Mouse (Mus musculus): ENCODE results near the gene Gm20518. TPM values are rescaled to one million over a fixed set of nuclear protein-coding genes. Genes with fewer than 3 reads are reported as not detected.
A peak's percentile ranks its signal among the peaks of the same experiment; 100 is the strongest.

The Gm20518 gene
- total RNA-seq (2012; rRNA removed) (0.16 and 0.35 TPM in 2 replicates), polyA plus RNA-seq (2012; ENCODE audit: insufficient read depth in 1 of 2, insufficient read length in 2 of 2, low read depth in 1 of 2, low replicate concordance in 2 of 2, missing spikeins in 1 of 2) (under 1 TPM in 1 of 2 experiments, not detected in 1; 0.53 TPM)

DNA sequence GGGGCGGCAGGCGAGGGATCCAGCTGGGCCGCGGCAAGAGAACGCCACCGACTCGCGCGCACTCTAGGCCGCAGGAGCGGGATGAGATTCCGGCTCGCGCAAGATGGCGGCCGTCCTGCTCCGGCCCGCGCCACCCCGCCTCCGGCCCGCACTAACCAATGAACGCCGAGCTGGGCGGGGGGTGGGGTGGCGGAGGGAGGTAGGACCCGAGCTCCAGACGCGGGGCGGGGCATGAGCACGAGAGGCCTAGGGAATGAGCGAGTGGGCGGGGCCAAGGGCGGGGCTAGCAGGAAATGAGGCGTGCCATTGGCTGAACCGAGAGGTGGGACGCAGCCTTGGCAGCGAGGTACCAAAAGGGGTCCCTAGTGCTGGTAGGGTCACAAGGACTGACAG lies at the start of gene Gm20518:
TSS of gene Gm20518 (minus strand) at position 105 of the 393 bp plus-strand sequence.
- H3K27me3 ChIP-seq (ENCODE audit: control insufficient read depth in 1 of 2, insufficient read depth in 2 of 2, low read length in 2 of 2), result no peaks in the 10 kb centered on the region
- H3K27ac ChIP-seq (ENCODE audit: control insufficient read depth, low read depth, low read length), result peak within 1 kb of the TSS; percentile 59
- H3K79me2 ChIP-seq (ENCODE audit: control insufficient read depth, insufficient read depth, low read length, poor library complexity), result peaks cover 21% of the 10 kb centered on the region
- TF ChIP-seq ZKSCAN1 (IDR thresholded peaks at IDR 0.05; ENCODE audit: low read depth, low read length) (no peak), CHD2 (IDR thresholded peaks at IDR 0.05; ENCODE audit: low read length) (no peak), MAZ (IDR thresholded peaks at IDR 0.05; ENCODE audit: low read depth, low read length) (no peak), SIN3A (IDR thresholded peaks at IDR 0.05; ENCODE audit: low read length) (no peak), MAFK (IDR thresholded peaks at IDR 0.05; ENCODE audit: borderline replicate concordance, low read depth, low read length) (no peak), ZMIZ1 (IDR thresholded peaks at IDR 0.05; ENCODE audit: low read depth, low read length) (no peak), POLR2A (IDR thresholded peaks at IDR 0.05; ENCODE audit: control insufficient read depth in 1 of 2, insufficient read depth in 1 of 2, low read depth in 1 of 2, low read length in 2 of 2, poor library complexity in 1 of 2) (peak; percentile 82 to 91; a peak in 3 of 4 replicates), HCFC1 (IDR thresholded peaks at IDR 0.05; ENCODE audit: low read depth, low read length) (peak; percentile 49; the same call in 1 of the 2 replicates), SMC3 (IDR thresholded peaks at IDR 0.05; ENCODE audit: low read depth, low read length) (no peak), POLR2AphosphoS5 (IDR thresholded peaks at IDR 0.05; ENCODE audit: borderline replicate concordance, low read depth, low read length) (no peak), TCF12 (IDR thresholded peaks at IDR 0.05; ENCODE audit: low read depth, low read length) (0 out of 2 replicates have a peak, but pooled peaks have one; percentile 19), POLR2AphosphoS2 (IDR thresholded peaks at IDR 0.05; ENCODE audit: low read length) (peak; percentile 75), UBTF (IDR thresholded peaks at IDR 0.05; ENCODE audit: borderline replicate concordance, insufficient read depth, low read depth, low read length) (0 out of 2 replicates have a peak, but pooled peaks have one; percentile 2), TAL1 (IDR thresholded peaks at IDR 0.05; ENCODE audit: low read length) (no peak), NRF1 (IDR thresholded peaks at IDR 0.05; ENCODE audit: insufficient read depth, low read depth, low read length, poor library complexity, severe bottlenecking) (peak; percentile 40; the same call in 1 of the 2 replicates), CHD1 (IDR thresholded peaks at IDR 0.05; ENCODE audit: low read depth, low read length) (no peak), BHLHE40 (IDR thresholded peaks at IDR 0.05; ENCODE audit: borderline replicate concordance, low read depth, low read length) (no peak), NELFE (IDR thresholded peaks at IDR 0.05; ENCODE audit: low read depth, low read length) (peak; percentile 84)
- DNase-seq (ENCODE audit: low read depth, low spot score), result peak; percentile 96
- H3K9ac ChIP-seq (ENCODE audit: control insufficient read depth, low read depth, low read length, poor library complexity, severe bottlenecking), result peak within 1 kb of the TSS; percentile 98
- no peaks in the 10 kb centered on the region for H3K9me3 ChIP-seq (replicated peaks; ENCODE audit: insufficient read depth, low read length)
- peaks cover 0 to 15% of the 10 kb centered on the region in 2 experiments; a peak in 3 of 4 replicates for H3K36me3 ChIP-seq (ENCODE audit: control insufficient read depth in 1 of 2, insufficient read depth in 2 of 2, low read length in 2 of 2)
- peaks cover 6 to 18% of the 10 kb centered on the region in 2 experiments for H3K4me1 ChIP-seq (ENCODE audit: control insufficient read depth in 1 of 2, insufficient read depth in 2 of 2, low read length in 2 of 2)
- peak within 1 kb of the TSS; percentile 97 to 100 for H3K4me3 ChIP-seq (ENCODE audit: control insufficient read depth in 1 of 2, insufficient read depth in 1 of 2, low read depth in 2 of 2, low read length in 2 of 2)

DNA sequence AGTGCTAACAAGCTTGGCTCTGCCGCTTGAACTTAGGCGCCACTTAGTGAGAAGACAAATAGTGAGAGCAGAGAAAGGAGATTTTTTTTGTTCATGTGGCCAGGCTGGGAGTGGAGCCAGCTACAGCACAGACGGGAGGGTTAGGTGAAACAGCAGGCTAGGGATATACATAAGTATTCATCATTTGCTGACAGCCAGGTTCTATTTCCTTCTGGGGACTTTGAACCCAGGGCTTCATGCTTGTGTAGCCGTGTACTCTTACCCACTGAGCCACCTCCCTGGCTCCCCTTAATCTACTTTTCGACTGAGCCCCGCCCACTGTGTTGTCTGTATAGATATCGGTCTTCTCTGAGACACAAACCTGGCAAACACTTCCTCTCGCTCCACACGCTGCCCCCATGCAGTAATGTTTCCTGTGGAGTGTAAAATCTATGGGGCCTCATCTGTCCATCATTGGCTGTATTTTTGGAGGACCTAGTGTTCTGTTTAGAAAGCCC lies 47.8 kb upstream of the Gm20518 start:
- Histone ChIP-seq H3K4me3 (ENCODE audit: control insufficient read depth in 1 of 2, insufficient read depth in 1 of 2, low read depth in 2 of 2, low read length in 2 of 2) (peak overlapping the region; percentile 37 to 43), H3K9me3 (replicated peaks; ENCODE audit: insufficient read depth, low read length) (no peaks in the 10 kb centered on the region), H3K9ac (ENCODE audit: control insufficient read depth, low read depth, low read length, poor library complexity, severe bottlenecking) (peak overlapping the region; percentile 61), H3K27me3 (ENCODE audit: control insufficient read depth in 1 of 2, insufficient read depth in 2 of 2, low read length in 2 of 2) (no peaks in the 10 kb centered on the region), H3K36me3 (ENCODE audit: control insufficient read depth in 1 of 2, insufficient read depth in 2 of 2, low read length in 2 of 2) (peaks cover 0 to 16% of the 10 kb centered on the region in 2 experiments; a peak in 2 of 4 replicates), H3K4me1 (ENCODE audit: control insufficient read depth in 1 of 2, insufficient read depth in 2 of 2, low read length in 2 of 2) (peaks cover 16 to 23% of the 10 kb centered on the region in 2 experiments), H3K79me2 (ENCODE audit: control insufficient read depth, insufficient read depth, low read length, poor library complexity) (no peaks in the 10 kb centered on the region), H3K27ac (ENCODE audit: control insufficient read depth, low read depth, low read length) (peak overlapping the region; percentile 87)
- DNase-seq (ENCODE audit: low read depth, low spot score), result peak; percentile 93
- TF ChIP-seq MEF2A (IDR thresholded peaks at IDR 0.05; ENCODE audit: extremely low read depth, insufficient replicate concordance, low read depth, low read length, poor library complexity, severe bottlenecking) (no peak), ZKSCAN1 (IDR thresholded peaks at IDR 0.05; ENCODE audit: low read depth, low read length) (no peak), POLR2AphosphoS5 (IDR thresholded peaks at IDR 0.05; ENCODE audit: borderline replicate concordance, low read depth, low read length) (no peak), E2F4 (IDR thresholded peaks at IDR 0.05; ENCODE audit: borderline replicate concordance, low read depth, low read length) (no peak), CTCF (IDR thresholded peaks at IDR 0.05 in 2 of 3, conservative IDR thresholded peaks at IDR 0.05 in 1 of 3; ENCODE audit: control insufficient read depth in 1 of 3, insufficient read depth in 1 of 3, low read depth in 2 of 3, low read length in 3 of 3, poor library complexity in 1 of 3, severe bottlenecking in 1 of 3) (no peak), MAZ (IDR thresholded peaks at IDR 0.05; ENCODE audit: low read depth, low read length) (peak; percentile 78; the same call in 1 of the 2 replicates), MXI1 (IDR thresholded peaks at IDR 0.05; ENCODE audit: low read depth, low read length) (peak; percentile 36), MAX (IDR thresholded peaks at IDR 0.05; ENCODE audit: low read length) (peak; percentile 65; the same call in 1 of the 2 replicates), RCOR1 (IDR thresholded peaks at IDR 0.05; ENCODE audit: low read depth, low read length) (no peak), MAFK (IDR thresholded peaks at IDR 0.05; ENCODE audit: borderline replicate concordance, low read depth, low read length) (no peak), USF2 (IDR thresholded peaks at IDR 0.05; ENCODE audit: borderline replicate concordance in 1 of 2, insufficient read depth in 1 of 2, low read depth in 1 of 2, low read length in 2 of 2) (no peak), KAT2A (conservative IDR thresholded peaks at IDR 0.05; ENCODE audit: low read depth, low read length) (no peak), POLR2A (IDR thresholded peaks at IDR 0.05; ENCODE audit: control insufficient read depth in 1 of 2, insufficient read depth in 1 of 2, low read depth in 1 of 2, low read length in 2 of 2, poor library complexity in 1 of 2) (peak; percentile 39 to 84; a peak in 2 of 4 replicates), POLR2AphosphoS2 (IDR thresholded peaks at IDR 0.05; ENCODE audit: low read length) (peak; percentile 76; the same call in 1 of the 2 replicates), TBP (IDR thresholded peaks at IDR 0.05; ENCODE audit: low read depth, low read length) (peak; percentile 91), ZMIZ1 (IDR thresholded peaks at IDR 0.05; ENCODE audit: low read depth, low read length) (peak; percentile 85), MYC (IDR thresholded peaks at IDR 0.05; ENCODE audit: low read depth, low read length) (peak; percentile 71)

All from MEL (cell line).